Mouse (Mus musculus) E14TG2a.4 (cell line): ENCODE results near the gene Cnot10.

Experiments used
- H3K27me3 ChIP-seq: 2 replicates; pipeline ENCODE4 v1.6.1; 2014; ENCODE audit warnings: low read length, control low read depth; ENCODE audit not compliant: insufficient read depth
- H3K36me3 ChIP-seq: 2 replicates; pipeline ENCODE4 v1.6.1; 2014; ENCODE audit warnings: low read length, control low read depth; ENCODE audit not compliant: insufficient read depth
- H3K4me1 ChIP-seq: replicated peaks from 2 replicates; pipeline ENCODE4 v1.6.1; 2014; ENCODE audit warnings: low read depth, low read length, control low read depth
- H3K4me3 ChIP-seq: replicated peaks from 2 replicates; pipeline ENCODE4 v1.5.1; 2014; ENCODE audit warnings: mild to moderate bottlenecking, low read length
- H3K9me3 ChIP-seq: 2 replicates; pipeline ENCODE4 v1.6.1; 2014; ENCODE audit warnings: low read length, control low read depth
- CTCF ChIP-seq: conservative IDR thresholded peaks from 2 replicates; pipeline ENCODE4 v1.5.1; 2014; ENCODE audit warnings: low read length
- NANOG ChIP-seq: IDR thresholded peaks from 2 replicates; pipeline ENCODE4 v1.6.1; 2014; ENCODE audit warnings: borderline replicate concordance, low read length, mixed read lengths
- POU5F1 ChIP-seq: IDR thresholded peaks from 2 replicates; pipeline ENCODE4 v1.6.1; 2014; ENCODE audit warnings: low read length, borderline replicate concordance

Gene Cnot10

DNA sequence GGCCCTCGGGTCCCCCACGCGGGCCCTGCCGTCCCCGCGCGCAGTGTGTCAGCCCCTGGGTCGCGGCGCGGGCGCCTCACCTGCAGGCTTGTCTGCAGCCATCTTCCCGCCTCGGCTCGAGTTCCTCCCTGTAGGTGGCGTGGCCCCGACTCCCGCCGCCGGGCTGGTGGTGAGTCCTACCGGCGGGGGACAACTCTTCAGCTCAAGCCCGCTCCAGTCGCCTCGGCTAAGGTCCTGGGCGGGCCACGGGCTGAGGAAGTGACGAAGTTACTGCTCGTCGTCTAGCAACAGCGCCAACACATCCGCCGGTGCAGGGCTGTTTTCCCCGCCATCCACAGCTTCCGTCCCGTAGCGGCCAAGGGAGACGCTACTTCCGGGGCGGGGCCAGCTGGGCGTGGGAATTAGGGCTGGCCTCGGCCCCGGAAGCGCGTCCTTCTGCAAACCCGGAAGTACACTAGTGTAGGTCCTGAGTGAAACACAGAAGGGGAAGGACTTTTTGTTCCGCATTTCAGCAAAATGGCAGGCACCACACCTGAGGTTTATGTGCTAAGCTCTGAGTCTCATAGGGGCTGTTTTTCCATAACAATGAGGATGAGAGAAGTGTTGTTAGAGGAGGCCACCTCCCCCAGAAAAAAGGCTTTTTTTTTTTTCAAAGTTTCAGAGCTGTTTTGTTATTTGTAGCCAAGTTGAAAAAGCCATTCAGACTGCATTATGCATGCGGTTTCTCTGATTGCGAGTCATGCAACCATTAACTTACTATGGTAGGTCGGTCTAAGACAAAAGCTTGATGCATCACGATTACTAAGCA is at the start of gene Cnot10:
Cnot10 (minus strand) TSS at position 346 of the 808 bp plus-strand sequence.
- Histone ChIP-seq H3K4me3 (peak within 1 kb of the TSS; percentile 100), H3K4me1 (peaks cover 50% of the 10 kb centered on the region), H3K27me3 (no peaks in the 10 kb centered on the region), H3K36me3 (peaks cover 32% of the 10 kb centered on the region), H3K9me3 (no peaks in the 10 kb centered on the region)
- TF ChIP-seq CTCF (no peak), NANOG (no peak), POU5F1 (peak; percentile 83)

- H3K36me3 ChIP-seq: peaks cover 33% of the 10 kb centered on the region
- peaks cover 4% of the 10 kb centered on the region; the same call in 1 of the 2 replicates for H3K9me3 ChIP-seq
- peaks cover 57% of the 10 kb centered on the region for H3K4me1 ChIP-seq
- TF ChIP-seq CTCF: no peak
- TF ChIP-seq NANOG: no peak
- TF ChIP-seq POU5F1: no peak
- H3K27me3 ChIP-seq: no peaks in the 10 kb centered on the region
- H3K4me3 ChIP-seq: peak overlapping the region; percentile 99
These were observed 49.0 kb upstream of the Cnot10 start for GRCm38 (mm10) chr9:114688953-114689407.

DNA sequence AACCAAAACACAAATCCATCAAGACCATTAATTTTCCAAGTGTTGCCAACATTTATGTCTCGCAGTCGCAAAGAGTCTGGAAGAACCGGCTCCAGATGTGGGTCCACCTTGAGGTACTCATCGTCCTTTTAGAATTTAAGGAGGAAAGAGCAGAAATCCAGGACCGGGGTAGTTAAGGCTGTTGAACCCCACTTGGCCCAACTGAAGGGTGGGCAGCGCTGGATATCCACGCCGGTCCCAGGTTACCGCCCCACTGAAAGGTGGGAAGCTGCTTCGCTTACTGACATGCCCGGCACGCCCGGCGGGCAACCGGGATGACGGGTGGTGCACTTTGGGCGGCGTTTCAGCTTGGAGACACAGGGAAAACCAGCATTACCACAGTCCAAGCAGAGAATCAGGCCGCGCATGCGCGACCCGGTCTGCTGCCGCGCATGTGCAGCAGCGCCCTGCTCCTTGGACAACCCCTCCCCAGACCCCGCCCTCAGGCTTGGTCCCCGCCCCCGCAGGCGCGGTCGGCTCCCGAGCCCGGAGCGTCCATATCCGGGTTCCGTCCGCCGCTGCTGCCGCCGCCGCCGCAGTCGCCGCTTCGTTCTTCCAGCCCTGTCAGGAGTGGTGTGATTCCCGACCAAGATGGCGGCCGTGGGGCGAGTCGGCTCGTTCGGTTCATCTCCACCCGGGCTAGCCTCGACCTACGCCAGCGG is 48.4 kb upstream of the Cnot10 start, which contains the start of gene Dync1li1:
Dync1li1 (plus strand) TSS at position 539 of the 701 bp plus-strand sequence.
- peaks cover 4% of the 10 kb centered on the region; the same call in 1 of the 2 replicates for H3K9me3 ChIP-seq
- TF ChIP-seq CTCF (no peak), NANOG (no peak), POU5F1 (no peak)
- H3K4me1 ChIP-seq: peaks cover 51% of the 10 kb centered on the region
- no peaks in the 10 kb centered on the region for H3K27me3 ChIP-seq
- peaks cover 27% of the 10 kb centered on the region for H3K36me3 ChIP-seq
- peak within 1 kb of the TSS; percentile 99 for H3K4me3 ChIP-seq

DNA sequence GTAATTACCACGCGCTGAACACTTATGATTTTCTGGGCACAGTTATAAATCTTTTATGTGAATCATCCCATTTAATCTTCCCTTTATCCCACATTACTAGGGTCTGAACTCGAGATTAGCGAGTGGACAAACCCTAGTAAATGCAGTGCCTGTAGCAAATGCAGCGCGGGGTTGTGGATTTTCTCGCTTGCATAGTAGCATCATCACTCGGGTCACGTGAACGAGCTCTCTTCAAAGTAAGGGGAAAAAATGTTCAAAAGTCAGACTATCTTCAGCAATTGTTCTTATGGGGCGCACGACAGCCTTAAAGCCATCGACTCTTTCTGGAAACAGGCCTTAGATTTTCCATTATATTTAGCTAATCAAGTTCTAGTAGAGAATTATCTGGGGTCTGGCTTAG is 47.7 kb upstream of the Cnot10 start:
- Histone ChIP-seq H3K27me3 (no peaks in the 10 kb centered on the region), H3K9me3 (peaks cover 4% of the 10 kb centered on the region; the same call in 1 of the 2 replicates), H3K36me3 (peaks cover 19% of the 10 kb centered on the region), H3K4me3 (peak overlapping the region; percentile 99), H3K4me1 (peaks cover 44% of the 10 kb centered on the region)
- TF ChIP-seq POU5F1 (no peak), NANOG (no peak), CTCF (no peak)

GRCm38 (mm10) chr9:114686245-114686644 is 46.3 kb upstream of the Cnot10 start:
- Histone ChIP-seq H3K4me1 (peaks cover 31% of the 10 kb centered on the region), H3K9me3 (peaks cover 4% of the 10 kb centered on the region; the same call in 1 of the 2 replicates), H3K36me3 (peaks cover 8% of the 10 kb centered on the region), H3K4me3 (no peak overlapping the region), H3K27me3 (no peaks in the 10 kb centered on the region)
- TF ChIP-seq NANOG (no peak), POU5F1 (no peak)

DNA sequence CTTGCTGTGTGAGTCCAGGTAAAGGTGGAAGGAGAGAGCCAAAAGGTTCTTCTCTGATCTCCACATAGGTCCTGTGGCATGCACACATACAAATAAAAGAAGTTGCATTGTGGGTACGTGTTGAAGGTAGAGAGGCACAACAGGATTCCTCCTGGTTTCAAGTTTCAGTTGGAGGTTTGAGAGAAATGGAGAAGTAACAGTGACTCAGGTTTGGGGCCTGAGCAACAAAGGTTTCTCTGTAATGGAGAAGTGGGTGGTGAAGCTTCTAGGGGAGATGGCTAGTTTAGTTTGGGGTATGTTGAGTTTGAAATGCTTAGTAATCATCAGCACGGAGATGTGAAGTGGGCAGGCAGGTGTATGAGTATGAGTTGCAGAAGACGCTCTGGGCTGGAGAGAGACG is 42.2 kb upstream of the Cnot10 start:
- Histone ChIP-seq H3K27me3 (no peaks in the 10 kb centered on the region), H3K4me3 (no peak overlapping the region), H3K36me3 (no peaks in the 10 kb centered on the region), H3K4me1 (peaks cover 2% of the 10 kb centered on the region), H3K9me3 (peaks cover 4% of the 10 kb centered on the region; the same call in 1 of the 2 replicates)
- TF ChIP-seq POU5F1 (no peak), CTCF (no peak), NANOG (no peak)

DNA sequence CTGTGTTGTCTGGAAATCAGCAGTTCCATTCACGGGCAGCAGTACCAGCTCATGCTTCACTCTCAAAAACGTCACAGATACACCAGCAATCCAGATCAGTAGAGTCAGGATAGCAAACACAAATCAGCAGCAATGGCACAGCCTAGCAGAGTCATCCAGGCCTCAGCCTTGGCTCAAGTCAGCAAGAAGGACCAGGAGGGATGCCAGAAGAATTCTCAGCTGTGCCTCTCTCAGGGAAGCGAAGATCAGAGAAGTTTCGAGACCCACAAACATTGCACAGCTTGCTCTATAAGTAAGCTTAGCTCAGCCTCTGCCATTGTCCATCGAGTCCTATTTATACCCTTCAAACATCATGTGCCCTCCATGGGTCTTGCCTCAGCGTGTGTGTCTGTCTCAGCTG is 40.5 kb upstream of the Cnot10 start:
- no peaks in the 10 kb centered on the region for H3K4me1 ChIP-seq
- H3K27me3 ChIP-seq: no peaks in the 10 kb centered on the region
- no peak overlapping the region for H3K4me3 ChIP-seq
- no peaks in the 10 kb centered on the region for H3K36me3 ChIP-seq
- TF ChIP-seq POU5F1 (no peak), NANOG (no peak), CTCF (no peak)
- H3K9me3 ChIP-seq: peaks cover 4% of the 10 kb centered on the region; the same call in 1 of the 2 replicates

- TF ChIP-seq CTCF: no peak
- no peak for TF ChIP-seq POU5F1
- no peak for TF ChIP-seq NANOG
- H3K27me3 ChIP-seq: no peaks in the 10 kb centered on the region
- no peaks in the 10 kb centered on the region for H3K36me3 ChIP-seq
- peaks cover 4% of the 10 kb centered on the region; the same call in 1 of the 2 replicates for H3K9me3 ChIP-seq
- H3K4me3 ChIP-seq: no peak overlapping the region
- H3K4me1 ChIP-seq: peaks cover 3% of the 10 kb centered on the region
These were observed 40.0 kb upstream of the Cnot10 start for GRCm38 (mm10) chr9:114679944-114680343.

- H3K9me3 ChIP-seq: no peaks in the 10 kb centered on the region
- H3K4me3 ChIP-seq: no peak overlapping the region
- H3K4me1 ChIP-seq: peaks cover 11% of the 10 kb centered on the region
- no peak for TF ChIP-seq CTCF
- no peak for TF ChIP-seq NANOG
- TF ChIP-seq POU5F1: no peak
- H3K36me3 ChIP-seq: no peaks in the 10 kb centered on the region
- no peaks in the 10 kb centered on the region for H3K27me3 ChIP-seq
These were observed 38.6 kb upstream of the Cnot10 start for GRCm38 (mm10) chr9:114678576-114678975.
